Mouse (Mus musculus): Measurements from ENCODE around the gene Sfxn1.

Gene Sfxn1

DNA sequence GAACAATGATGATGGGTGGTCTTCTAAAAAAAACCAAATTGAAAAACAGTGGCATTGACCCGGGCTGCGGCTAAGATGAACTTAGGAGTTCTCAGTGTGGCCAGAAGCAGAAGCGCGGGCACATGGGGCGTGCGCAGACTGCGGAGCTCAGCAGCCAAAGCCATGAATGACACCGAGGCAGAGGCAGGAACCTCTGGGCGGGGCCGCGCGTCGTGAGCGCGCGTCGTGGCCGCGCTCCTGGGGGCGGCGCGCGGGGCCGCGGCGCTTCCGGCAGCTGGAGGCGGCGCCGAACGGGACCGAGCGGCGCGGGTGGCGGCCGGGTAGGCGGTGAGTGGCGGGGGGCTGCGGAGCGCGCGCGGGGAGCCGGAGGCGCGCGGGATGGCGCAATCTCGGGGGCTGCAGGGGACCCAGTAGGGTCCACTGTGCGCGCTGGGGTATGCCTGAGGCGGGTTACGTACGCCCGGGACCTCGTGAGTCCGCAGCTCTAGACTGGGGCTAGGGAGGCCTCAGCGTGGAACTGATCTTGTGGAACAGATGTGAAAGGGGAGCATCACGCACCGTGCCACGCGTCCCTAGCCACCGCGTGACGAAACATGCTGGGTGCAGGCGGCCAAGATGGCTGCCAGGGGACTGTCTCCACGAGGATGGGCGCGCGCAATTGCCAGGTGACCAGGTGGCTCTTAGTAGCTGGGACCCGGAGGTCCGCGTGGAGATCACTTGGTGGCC, at the start of gene Sfxn1:
Gene Sfxn1, plus strand, starts transcription at position 264 of the 726 bp plus-strand sequence.
- peak; percentile 83 to 85 for DNase-seq

DNA sequence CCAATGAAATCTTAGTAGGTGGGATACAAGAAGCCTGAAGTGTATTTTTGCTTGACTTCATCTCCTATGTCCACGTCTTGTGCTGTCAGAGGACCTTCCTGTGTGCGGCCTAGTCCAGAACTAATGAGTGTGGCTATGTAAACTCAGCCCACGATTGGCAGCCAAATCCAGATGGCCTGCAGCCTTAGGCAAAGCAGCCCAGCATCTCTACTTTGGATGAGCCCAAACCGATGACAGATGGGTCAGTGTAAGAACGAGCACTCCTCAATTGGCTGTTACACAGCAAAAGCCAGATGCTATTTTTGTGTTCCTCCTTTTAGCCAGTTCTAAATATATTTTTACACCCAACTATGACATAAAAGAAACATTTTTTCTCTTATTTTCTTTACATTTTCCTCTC, 48.4 kb upstream of the Sfxn1 start:
- peak; percentile 78 to 85 for DNase-seq

DNA sequence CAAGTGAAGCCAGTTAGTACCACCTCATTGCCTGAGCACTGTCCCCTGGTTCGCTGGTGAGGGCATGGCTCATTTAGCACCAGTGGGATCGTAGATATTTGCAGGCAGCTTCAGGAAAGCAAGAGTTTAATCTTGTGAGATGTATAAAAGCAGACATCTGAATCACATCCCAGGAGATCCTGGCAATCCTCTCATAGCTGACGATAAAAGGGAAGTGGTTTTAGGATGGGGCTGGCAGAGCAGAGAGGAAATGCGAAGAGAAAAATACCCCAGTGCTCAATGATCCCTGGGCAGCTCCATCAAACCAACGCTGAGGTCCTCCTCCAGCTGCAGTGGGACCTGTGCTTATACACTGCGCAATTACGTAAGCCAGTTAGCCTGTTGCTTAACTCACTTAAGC, 44.6 kb upstream of the Sfxn1 start:
- no peak for DNase-seq

DNA sequence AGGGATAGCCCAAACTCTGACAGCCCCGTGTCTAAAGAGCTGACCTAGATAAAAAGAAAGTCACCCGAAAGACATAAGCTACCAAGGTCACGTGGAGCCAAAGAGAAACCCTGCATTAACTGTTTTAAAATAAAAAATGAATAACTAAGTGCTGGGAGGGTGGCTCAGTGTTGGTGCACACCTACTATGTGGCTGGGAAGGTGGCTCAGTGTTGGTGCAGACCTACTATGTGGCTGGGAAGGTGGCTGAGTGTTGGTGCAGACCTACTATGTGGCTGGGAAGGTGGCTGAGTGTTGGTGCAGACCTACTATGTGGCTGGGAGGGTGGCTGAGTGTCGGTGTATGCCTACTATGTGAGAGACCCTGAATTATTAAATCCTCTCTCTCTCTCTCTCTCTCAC, 38.0 kb upstream of the Sfxn1 start:
- DNase-seq, result no peak

DNA sequence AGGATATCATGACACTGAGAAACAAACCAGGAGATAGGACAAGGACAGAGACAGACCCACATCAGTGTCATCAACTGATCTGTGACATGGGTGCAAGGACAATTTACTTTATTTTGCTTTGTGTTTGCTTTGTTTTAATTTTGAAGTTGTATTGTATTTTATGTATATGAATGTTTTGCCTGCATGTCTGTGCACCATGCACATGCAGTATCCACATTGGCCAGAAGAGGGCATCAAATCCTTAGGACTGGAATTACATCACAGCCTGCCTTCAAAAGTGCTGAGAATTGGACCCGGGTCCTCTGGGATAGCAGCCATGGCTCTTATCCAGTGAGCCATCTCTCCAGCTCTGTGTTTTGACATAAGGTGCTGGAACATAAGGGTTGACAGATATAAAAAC, 36.1 kb upstream of the Sfxn1 start:
- DNase-seq, result peak; percentile 17 to 38

DNA sequence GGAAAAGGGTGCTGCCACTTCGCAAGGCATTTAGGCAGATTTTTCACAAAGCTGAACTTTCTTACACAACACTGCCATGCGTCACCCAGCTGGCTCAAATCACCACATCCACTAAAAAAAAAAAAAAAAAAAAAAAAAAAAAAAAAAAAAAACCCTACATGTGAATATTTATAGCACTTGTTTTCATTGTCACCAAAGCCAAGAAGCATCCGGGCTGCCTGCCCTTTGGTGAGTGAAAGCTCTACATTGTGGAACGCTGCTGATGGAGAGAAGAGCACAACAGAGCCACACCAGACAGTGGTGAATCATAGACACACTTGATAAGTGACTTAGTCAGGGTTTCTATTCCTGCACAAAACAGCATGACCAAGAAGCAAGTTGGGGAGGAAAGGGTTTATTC, 33.7 kb upstream of the Sfxn1 start:
- no peak for DNase-seq

DNA sequence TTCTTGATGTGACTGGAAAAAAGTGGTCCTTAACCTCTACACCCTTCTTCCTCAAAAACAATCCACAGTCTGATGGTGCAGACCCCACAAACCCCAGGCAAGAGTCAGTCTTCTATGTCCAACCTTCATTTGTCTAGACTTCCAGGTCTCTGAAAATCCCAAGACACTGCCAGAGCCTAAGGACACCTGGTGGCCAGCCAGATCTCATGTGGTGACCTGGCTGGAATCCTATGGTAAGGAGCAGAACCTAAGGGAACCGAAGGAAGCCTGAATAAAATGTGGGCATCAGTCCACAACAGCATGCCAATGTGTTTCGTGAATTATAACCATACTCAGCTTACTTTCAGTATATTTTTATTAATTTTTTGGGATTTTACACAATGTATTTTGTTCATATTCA, 31.4 kb upstream of the Sfxn1 start:
- DNase-seq, result peak; percentile 57 to 64

DNA sequence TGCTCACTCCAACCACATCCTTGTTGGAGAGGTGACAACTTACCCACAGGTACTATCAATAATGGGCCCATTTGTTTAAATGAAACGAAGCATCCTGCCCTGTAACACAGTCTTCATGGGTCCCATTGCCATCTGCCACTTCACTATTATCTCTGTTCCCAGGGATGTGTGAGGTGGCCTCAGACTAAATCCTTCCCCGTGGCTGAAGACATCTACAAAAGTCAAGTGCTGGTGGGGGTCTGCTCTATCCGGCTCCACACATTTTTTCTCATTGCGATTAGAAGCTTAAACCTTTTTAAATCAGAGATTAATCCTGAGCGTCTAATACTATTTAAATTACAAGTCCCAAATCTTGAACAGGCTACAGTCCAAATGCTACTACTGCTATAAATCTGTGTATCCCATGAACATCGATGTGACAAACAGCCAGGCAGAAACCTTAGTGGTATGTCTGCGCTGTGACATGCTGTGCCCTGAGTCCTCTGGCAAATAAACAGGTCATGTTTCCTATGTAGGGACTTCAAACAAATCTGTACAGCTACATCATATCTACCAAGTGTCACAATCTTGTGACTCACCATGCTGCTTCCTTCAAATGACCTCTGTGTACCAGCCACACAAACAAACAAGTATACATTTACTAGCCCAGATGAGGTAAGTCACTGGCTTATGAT, 22.9 kb upstream of the Sfxn1 start:
- no peak for DNase-seq

DNA sequence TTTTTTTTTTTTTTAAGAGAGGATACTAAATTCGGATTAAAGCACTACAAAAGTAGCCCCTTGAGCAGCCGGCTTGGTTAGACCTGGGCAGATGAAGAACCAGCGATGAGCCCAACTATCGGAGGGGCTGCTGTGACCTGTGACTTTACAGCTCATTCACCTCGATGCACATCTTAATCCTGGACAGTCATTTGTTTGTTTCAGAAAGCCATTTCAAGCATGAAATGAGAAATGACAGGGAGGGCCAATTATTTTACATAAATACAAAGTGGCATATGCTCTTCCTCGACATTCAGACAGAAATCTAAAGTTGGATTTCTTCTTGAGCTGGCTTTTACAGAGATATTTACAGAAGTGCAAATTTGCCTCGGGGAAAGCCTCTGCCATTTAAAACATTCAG, 20.0 kb upstream of the Sfxn1 start:
- DNase-seq, result no peak

DNA sequence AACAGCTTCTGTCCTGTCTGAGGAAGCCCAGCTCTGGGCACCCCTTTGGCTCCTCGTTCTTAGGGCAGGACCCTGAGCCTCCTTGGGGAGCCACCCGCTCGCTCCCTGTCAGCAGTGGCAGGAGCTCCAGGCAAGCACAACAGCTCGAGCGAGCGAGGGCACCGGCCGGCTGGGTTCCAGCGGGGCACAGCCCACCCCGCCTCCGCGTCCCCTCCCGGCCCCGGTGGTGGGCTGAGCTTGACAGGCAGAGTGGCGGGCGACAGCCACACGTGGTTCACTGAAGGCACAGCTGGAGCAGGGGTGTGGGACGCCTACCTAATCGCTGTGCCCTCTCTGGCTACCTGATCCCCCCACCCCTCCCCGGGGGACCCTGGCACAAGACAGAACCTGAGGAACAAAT, 16.7 kb upstream of the Sfxn1 start:
- peak; percentile 49 to 50 for DNase-seq

DNA sequence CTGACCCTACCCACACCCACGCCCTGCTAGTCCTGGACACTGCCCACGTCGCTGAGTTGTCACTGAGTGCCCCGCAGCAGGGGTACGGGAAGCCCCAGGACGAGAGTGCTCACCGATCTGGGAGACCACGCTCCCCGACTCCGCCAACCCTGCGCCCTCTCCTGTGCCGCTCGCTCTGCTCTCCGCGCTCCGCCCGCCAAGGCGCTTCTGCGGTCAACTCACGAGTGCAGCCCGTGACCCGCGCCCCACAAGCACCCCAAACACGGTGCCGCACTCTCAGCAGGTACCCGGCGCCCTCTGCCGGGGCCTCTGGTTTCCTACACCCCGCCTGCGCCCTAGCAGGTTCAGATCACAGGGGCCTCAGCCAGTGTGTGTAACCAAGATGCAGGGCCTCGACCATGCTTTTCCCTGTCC, 16.2 kb upstream of the Sfxn1 start, which contains the start of gene Drd1:
Gene Drd1, minus strand, starts transcription at position 258 of the 414 bp plus-strand sequence.
- DNase-seq, result peak; percentile 91 to 92

DNA sequence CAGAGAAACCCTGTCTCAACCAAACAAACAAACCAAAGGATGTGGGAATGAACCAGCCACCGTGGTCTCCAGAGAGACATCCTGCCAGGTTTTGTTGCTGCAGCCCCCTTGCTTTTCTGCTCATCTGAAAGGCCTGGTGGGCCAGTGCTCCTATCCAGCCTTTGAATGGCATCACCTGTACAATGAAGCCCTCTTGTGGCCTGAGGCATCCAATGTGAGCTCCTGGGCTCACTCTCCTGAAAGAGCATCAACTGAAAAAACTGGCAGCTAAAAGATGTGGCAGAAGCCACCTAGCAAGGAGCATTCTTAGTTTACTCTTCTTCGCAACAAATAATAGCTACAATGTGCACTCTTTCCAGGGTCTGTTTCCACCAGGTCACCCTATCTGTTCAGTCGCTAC, 9.6 kb upstream of the Sfxn1 start:
- peak; percentile 36 to 41 for DNase-seq

DNA sequence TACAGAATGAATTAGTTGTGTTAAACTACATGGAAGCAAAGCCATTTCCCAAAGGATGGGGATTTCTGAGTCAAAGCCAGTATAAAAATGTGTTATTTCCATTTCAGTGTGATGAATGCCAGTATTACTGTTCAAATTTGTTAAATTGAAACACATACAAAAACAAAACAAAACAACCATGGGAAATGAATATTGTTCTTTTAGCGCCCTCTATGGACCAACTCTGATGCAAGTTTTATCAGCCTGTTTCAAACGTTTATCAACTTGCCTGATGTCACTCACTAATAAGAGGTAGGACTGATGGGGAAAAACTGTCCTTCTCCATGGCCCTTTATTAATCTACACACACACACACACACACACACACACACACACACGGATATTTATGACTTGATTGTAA, 8.4 kb upstream of the Sfxn1 start:
- peak; percentile 56 to 77 for DNase-seq

DNA sequence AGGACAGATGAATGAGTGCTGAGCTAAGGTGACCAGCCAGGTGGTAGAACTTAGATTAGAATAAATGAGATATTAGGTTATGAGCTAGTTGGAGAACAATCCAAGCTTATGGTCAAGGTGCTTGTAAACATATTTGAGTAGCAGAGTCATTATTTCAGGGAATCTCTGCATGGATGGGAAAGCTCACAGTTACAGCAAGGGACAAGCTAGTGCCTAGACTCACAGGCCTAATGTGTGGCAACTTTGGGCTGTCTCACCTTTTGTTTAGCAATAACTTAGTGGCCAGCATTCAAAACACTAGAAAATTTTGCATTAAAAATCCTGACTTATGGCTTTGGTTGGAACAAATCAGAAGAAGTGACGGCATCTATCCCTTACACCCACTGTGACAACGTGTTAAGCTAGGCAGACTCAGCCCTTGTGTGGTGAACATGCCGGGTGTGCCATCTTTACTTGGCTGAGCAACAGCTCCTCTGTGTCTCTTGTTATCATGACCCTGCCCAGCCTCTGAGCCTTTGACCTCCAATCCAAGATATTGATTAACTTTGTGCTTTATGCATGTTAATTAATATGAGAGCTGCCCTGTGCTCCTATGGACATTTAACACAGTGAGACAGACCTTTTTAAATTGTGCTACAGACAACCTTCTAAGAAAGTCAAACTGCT, 5.5 kb upstream of the Sfxn1 start:
- DNase-seq, result no peak

DNA sequence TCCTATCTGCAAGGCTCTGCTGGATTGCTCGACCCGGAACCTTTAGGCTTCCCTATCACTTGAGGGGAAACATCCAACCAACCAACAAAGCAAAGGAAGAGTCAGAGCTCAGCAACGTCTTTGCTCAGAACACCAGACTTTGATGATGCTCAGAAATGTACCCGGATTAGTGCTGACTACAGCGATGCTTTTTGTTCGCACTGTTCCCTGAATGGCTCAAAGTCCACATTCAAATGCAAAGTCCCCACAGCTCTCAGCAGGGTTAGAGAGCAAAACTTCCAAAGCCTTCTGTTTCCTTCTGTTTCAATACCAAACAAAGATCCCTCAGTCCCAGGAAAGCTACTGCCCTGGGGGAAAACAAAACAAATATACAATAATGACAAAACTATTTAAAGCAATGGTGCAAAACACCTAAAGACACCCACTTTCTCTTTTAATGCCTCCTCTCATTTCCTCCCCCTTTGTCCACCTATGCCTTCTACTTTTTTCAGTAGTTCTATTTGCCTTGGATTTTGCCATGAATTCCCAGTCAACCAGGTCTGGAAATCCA, 4.0 kb upstream of the Sfxn1 start:
- no peak for DNase-seq

DNA sequence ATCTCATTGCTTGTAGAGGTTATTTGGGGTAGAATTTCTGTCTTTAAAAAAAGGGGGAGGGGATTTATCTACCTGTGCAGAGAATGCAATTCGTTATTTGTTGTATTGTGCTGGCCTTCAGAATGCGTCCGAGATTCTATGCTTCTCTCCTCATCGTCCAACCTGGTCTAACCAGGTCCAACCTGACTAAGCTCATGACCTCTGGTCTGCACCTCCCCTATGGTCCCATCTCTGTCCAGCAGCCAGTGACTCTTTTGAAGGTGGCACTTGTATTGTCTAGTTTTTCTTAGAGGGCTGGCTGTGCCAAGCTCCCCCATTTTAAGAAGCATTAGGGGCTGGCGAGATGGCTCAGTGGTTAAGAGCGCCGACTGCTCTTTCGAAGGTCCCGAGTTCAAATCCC, 658 bp upstream of the Sfxn1 start:
- no peak for DNase-seq

DNA sequence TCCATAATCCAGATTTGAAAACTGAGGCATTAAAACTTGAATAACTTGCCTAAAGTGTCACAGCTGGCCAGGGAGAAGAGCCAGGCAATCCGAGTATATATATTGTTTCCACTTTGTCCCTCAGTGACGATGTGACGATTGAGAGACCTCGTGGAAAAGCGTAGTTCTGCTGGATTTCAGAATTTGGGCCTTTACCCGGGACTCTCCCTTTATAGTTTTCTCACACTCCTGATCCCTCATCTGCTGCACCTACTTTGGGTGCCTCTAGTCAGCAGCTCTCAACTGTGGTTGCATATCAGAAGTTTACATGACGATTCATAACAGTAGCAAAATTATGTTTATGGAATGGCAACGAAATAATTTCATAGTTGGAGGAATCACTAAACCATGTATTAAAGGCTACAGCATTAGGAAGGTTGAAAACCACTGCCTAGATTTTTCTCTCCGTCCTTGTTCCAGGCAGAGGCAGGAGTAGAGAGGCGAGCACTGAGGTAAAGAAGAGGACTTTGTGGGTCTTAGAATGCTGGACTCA, 923 bp downstream of the Sfxn1 start:
- DNase-seq, result no peak

DNA sequence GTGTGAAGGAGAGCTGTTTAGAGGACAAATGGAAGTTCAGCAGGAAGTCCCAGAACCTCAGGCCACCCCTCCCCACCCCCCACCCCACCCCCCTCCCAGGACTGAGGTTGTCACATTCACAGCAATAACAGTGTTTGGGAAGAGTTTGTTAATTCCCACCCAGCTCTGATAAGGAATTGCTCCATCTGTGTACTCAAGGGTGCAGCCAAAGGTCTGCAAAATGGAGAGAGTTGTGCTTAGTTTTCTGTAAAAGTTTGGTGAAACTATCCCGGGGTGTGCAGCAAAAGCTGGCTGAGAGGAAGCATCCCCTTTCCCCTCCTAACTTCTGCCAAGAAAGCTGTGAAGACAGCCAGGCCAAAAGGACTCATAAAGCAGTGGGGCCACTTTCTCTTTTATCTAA, 1.4 kb downstream of the Sfxn1 start:
- no peak for DNase-seq

DNA sequence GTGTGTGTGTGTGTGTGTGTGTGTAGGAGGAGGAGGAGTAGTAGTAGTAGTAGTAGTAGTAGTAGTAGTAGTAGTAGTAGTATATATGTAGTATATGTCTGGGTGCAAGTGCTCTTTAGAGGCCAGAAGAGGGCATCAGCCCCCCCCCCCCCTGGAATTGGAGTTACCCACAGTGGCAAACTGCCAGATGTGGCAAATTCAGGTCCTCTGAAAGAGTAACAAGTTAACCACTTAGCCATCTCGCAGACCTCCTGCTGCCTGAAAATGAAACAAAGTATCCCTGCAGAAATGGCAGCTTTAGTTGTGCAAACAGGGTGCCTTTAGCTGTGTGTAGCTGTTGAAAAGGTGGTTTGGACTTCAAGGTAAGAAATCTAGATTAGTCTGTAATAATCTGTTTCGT, 1.8 kb downstream of the Sfxn1 start:
- peak in 1 of 2 experiments; percentile 29 for DNase-seq

DNA sequence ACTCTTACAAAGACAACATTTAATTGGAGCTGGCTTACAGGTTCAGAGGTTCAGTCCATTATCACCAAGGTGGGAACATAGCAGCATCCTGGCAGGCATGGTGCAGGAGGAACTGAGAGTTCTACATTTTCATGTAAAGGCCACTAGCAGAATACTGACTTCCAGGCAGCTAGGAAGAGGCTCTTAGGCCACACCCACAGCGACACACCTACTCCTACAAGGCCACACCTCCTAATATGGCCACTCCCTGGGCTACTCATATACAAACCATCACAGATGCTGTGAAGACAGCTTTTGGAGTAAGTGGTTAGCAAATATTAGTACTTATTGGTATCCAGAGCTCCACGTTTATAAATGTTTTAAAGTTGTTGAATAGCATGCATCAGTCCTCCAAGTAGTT, 3.7 kb downstream of the Sfxn1 start:
- no peak for DNase-seq

DNA sequence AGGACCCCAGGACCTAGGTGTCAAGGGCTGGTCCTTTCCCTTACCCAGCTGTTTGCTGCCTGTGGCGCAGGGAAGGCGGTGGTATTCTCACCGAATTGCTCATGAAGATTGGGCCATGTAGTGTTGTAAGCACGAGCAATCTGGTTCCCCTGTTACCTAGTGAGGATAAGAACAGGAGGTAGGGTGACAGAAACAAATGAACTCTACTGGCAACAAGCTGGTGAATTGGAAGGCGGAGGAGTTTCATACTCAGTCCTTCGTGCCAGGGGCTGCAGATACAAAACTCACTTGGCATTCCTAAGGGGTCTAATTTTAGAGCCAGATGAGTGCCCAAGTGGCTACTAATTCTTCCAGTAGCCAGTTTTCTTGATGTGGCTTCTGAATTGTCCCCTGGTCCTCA, 4.4 kb downstream of the Sfxn1 start:
- no peak for DNase-seq

DNA sequence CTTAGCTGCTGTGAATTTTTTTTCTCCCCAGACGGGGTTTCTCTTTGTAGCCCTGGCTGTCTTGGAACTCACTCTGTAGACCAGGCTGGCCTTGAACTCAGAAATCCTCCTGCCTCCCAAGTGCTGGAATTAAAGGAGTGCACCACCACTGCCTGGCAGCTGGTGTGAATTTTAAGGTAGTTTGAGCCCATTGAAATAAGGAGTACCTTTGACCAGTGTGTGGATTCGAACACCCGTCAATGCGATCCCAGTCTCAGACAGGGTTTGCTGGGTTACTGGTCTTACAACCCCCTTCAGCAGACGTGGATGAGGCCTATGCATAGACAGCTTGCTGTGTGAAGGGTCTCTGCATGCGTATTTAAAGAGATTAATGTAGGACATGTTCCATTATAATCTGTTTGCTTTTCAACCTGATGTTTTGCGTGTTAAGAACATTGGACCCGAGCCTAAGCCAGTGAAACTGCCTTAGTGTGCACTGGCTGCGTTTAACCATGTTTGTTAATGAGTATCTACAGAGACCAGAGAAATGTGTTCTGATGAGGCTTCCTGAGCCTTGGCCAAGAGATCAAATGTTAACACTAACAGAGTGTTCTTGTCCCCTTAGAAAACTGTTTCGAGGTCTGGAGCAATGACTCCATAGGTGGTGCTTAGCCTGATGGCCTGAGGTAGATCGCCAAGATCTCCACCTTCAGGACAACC, 5.2 kb downstream of the Sfxn1 start:
- DNase-seq, result no peak

Data from cerebellum, postnatal 10 days (tissue).